Mouse (Mus musculus) erythroid progenitor cell, adult 5-6 weeks (primary cell): Measurements from ENCODE around the gene Angptl8. TPM values are rescaled to one million over a fixed set of nuclear protein-coding genes. Genes with fewer than 3 reads are reported as not detected.
"Not testable (repeated sequence)": the region's sequence is repeated elsewhere in the genome, so short reads cannot be mapped to it uniquely, and the experiment has no call there.

Experiments
- ATAC-seq: replicated peaks from 2 replicates; pipeline ENCODE4 v1.8.0; 2016; ENCODE audit warnings: moderate number of reproducible peaks, mild to moderate bottlenecking, moderate TSS enrichment, inconsistent platforms; ENCODE audit not compliant: poor library complexity, low FRiP score, severe bottlenecking
- total RNA-seq, 2 experiments: library from RNA; stranded (forward) in 1 of 2; stranded (reverse) in 1 of 2; fragments of 150-400 nt in 1 of 2; fragments of 186-747, 209-891 nt in 1 of 2; gene quantifications; 2 replicates each; pipeline versions ENCODE4 v1.2.3 to v1.2.4; 2015 to 2017; ENCODE audit warnings: low replicate concordance in 2 of 2

The Angptl8 gene
- not detected in 2 replicates for total RNA-seq (2015; ENCODE audit: low replicate concordance)
- not detected in 2 replicates for total RNA-seq (2017; ENCODE audit: low replicate concordance)

GRCm38 (mm10) chr9:21835258-21835912 lies at the start of gene Angptl8:
Angptl8 (plus strand) TSS chr9:21835510.
- ATAC-seq = no peak

DNA sequence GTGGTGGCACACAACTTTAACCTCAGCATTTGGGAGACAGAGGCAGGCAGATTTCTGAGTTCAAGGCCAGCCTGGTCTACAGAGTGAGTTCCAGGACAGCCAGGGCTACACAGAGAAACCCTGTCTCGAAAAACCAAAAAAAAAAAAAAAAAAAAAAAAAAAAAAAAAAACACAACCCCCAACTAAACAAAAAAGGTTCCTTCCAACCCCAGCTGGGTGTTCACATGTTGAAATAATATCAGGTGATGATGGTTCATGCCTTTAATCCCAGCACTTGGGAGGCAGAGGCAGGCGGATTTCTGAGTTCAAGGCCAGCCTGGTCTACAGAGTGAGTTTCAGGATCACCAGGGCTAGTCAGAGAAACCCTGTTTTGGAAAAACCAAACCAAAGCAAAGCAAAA lies 49.0 kb upstream of the Angptl8 start:
- not testable (repeated sequence) for ATAC-seq

- ATAC-seq = peak; percentile 74
Measured at GRCm38 (mm10) chr9:21786906-21787305, 48.4 kb upstream of the Angptl8 start.

GRCm38 (mm10) chr9:21787654-21788053 lies 47.7 kb upstream of the Angptl8 start:
- ATAC-seq = no peak

DNA sequence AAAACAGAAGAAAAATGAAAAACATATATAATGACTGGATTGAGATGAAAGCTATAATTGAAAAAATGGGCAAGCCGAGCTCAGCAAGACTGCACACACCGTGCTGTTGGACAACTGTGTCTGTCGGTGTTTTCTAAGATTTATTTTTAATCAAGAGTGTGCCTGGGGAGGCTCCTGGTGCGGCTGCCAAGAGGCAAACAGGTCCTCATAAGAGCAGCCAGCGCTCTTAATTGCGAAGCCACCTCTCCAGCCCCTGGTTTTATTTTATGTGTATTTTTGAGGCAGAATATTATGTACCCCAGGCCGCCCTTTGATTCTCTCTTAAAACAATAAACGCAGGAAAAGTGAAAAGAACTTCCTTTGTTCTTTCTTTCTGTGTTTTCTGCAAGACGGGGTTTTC lies 47.1 kb upstream of the Angptl8 start:
- ATAC-seq = no peak

DNA sequence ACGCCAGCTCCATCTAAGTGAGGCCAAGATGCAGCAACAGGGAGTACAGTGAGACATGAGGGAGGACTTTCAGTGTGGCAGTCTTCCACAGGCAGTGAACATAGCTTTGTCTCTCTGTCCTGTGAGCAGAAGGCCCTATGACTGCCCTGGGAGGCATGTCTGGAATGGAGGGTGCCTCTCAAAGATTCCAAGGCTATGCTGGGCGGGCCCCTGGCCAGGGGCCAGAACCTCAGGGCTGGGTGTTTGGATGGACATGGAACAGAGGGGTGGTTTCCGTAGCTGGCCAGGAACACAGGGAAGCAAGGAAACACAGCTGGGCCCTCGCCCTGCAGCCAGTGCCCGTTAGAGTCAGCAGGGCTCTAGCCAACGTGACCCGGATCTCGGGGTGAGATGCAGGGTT lies 43.4 kb upstream of the Angptl8 start:
- ATAC-seq = no peak

DNA sequence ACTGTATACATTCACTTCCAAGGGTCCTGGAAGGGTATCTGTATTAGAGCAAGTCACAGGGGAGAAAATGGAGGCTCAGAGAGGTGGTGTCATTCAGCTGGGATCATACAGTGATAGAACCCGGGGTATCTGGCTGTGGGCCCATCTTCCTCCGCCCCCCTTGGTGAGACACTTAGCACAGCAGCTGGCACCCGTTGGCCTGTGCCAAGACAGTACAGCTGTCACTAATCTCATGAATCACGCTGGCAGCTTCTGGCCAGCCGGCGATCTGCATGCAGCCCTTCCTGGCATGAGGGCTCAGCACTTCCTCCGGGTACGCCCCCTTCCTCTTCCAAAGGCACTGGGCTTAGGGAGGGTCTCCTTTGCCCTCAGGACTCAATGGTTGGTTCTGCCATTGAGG lies 42.7 kb upstream of the Angptl8 start:
- no peak for ATAC-seq

DNA sequence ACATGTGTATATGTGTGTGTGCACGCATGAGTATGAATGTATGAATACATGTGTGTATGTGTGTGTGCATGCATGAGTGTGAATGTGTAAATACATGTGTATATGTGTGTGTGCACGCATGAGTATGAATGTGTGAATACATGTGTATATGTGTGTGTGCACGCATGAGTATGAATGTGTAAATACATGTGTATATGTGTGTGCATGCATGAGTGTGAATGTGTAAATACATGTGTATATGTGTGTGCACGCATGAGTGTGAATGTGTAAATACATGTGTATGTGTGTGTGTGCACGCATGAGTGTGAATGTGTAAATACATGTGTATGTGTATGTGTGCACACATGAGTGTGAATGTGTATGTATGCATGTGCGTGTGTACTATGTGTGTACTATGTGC lies 41.8 kb upstream of the Angptl8 start:
- not testable (repeated sequence) for ATAC-seq

DNA sequence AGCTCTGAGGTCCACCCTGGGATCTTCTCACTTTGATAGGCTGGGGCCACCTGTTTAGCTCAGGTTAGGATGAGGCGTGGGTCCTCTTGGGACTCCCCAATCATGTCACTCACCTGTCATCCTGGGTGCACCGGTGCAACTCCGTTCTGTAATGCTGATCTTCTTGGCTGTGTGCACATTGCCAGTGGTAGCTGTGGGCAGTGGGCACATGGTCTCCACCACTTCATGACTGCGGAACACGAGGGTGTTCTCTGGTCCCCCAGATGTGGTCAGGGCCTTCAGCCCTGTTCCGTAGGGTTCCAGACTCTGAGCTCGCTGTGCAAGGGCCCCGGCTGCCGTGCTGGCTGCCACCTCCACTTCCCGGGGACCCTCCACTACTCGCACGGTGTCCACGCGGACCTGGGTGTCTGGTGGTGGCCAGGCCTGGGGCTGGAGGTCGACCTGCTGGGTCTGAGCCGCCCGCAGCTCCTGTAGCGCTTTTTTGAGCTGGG lies 40.9 kb upstream of the Angptl8 start:
- ATAC-seq = no peak

DNA sequence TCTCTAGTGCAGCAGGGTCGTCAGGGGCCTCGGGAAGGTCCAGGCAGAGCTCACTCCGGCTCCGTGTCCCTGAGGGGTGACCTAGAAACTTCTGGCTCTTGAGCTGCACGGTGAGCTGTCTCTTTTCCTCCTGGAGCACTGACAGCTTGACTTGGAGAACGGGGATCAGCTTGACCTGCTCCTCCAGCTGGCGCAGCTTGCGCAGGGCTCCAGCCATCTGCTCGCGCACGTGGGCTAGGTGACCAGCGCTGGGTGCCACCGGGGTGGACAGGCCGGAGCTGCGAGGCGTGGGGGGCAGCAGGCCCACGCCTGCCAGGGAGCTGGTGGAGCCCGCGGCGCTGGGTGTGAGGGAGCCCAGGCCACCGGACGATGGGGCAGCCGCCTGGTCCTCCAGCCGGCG lies 40.4 kb upstream of the Angptl8 start:
- ATAC-seq = no peak

DNA sequence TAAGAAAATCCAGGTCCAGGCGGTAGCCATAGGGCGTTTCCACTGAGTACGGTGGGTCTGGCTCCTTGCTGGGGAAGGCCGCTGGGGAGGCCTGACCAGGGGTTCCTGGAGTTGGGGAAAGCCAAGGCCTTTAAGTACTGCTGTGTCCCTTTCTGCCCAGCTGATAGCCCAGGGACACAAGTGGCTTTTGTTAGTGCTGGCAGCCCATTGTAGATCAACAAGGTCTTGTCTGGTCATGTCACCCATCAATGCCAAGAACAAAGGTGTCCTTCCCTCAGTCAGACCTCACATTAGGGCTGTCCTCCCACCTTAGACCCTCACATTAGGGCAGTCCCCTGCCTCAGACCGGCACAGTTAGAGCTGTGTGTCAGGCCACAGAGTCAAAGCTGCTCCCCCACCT lies 39.7 kb upstream of the Angptl8 start:
- no peak for ATAC-seq

GRCm38 (mm10) chr9:21796259-21796658 lies 39.1 kb upstream of the Angptl8 start:
- no peak for ATAC-seq

DNA sequence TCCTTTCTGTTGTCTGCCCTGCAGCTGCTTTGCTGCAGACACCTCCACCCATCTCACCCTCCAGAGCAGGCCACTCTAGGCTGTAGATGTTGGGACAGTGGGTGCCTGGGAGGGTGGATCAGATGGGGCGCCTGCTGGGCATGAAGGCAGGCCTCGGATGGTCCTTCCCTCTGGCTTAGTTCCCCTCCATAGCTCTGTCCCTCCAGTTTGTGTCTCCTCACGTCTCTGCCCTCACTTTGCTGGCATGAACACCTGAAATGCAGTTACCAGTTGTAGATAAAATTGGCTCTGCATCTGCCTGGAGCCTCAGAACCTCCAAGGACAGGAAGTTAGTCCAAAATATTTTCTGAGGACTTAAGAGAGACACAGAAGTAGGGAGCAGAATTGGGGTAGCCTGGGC lies 38.4 kb upstream of the Angptl8 start:
- no peak for ATAC-seq

- no peak for ATAC-seq
Measured at GRCm38 (mm10) chr9:21797921-21798344, 37.4 kb upstream of the Angptl8 start.

DNA sequence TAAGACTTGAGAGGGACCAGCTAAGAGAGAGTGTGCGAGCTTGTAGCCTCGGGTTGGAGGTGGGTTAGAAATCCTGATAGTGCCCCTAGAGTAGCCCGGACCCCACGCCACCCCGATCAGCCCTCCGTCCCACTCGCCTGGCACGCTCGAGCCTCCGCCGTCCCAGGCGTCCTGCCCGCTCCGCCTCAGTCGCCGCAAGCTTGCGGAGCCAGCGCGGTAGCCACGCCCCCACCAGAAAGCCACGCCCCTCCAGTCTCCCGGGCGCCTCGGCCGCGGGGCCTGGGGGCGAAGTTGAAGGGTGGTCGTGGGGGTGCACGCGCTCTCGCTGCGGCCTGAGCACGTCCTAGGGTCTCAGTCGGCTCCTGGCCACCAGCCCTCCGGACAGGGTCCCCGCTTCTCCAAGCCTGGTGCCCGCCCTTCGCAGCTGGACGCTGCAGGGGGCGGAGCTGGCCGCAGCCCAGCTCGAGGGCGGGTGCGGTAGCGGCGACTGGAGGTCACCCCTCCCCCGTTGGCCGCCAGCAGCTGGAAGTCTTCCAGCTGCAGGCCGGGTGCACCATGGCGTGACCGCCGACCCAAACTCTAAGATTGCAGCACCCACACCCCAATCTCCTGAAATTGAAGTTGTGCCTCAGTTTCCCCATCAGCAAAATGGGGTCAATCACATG lies 36.8 kb upstream of the Angptl8 start, which contains the start of gene Kank2:
Kank2 (minus strand) TSS at position 400 of the 665 bp plus-strand sequence.
- ATAC-seq = peak; percentile 72

DNA sequence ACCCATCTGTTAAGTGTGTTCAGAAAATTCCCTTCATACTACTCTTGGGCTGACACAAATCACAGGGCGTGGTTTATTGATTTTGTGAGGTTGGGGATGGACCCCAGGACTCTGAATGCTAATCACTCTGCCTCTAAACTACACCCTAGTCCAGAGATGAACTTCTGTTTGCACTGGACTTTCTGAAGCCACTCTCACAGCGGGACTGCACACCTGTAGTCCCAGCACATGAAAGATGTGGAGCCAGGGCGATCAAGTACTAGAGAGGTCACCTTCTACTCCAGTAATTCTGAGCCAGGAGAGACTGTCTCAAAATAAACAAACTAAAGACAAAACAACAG lies 36.3 kb upstream of the Angptl8 start:
- no peak for ATAC-seq

- no peak for ATAC-seq
Measured at GRCm38 (mm10) chr9:21801121-21801520, 34.2 kb upstream of the Angptl8 start.

GRCm38 (mm10) chr9:21801591-21801990 lies 33.7 kb upstream of the Angptl8 start:
- no peak for ATAC-seq

- ATAC-seq = peak; percentile 53
Measured at GRCm38 (mm10) chr9:21803986-21804644, 31.2 kb upstream of the Angptl8 start.

DNA sequence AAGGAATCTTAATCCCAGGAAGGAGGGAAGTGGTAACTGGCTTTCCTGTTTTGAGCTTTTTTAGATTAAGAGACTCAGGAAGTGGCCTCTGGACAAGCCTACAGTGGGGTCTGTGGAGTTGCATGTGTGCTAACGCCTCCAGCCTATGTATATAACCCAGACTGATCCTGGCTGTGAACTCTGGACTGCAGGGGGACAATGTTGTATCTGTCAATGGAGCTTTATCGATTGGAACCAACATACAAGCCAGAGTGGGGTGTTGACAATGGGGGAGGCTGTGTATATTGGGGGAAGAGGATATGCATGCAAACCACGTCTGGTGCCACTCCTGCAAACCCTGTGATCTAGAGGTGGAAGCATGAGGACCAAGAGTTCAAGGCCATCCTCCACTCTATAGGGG lies 28.9 kb upstream of the Angptl8 start:
- ATAC-seq = no peak

DNA sequence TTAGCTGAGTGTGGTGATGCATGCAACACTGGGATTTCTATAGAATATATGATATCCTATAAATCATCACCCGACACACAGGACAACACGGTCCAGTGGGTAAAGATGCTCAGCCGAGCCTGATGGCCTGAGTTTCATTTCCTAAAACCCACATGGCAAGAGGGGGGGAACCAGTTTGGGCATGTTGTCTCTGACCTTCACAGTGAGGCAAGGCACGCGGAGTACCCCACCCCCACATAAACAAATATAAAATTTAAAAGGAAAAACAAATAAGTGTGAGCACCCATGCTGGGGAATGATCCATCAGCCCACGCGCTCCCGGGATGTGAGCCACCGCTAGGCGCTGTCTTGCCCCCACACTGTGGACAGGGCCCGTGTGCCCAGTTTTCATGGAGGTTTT lies 28.3 kb upstream of the Angptl8 start:
- ATAC-seq = no peak
